Comparison of ENCODE assay signal across 14 mouse cellular contexts in the genomic region with DNA sequence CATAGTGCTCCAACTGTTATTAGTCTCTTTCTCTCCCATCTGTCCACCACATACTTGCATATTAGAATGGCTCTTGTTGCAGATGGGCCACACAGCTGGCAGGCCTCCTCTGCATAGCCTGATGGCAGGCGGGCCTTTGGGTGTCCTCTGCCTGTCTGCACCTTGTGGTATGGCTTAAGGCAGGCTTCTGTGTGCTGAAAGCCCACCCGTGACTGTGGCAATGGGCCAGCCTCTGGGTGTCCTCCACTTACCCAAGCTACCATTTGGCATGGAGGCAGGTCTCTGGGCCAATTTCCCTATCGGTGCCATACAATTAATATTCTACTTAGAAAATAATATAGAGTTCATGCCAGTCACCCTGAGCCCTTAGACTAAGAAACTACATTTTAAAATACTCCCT.
"Had no signal": no experiment of that assay in that cellular context is flagged by ENCODE, and none has a peak within 500 bp of the region (broad histone marks: within the 10 kb centered on the region; RNA-seq: fewer than 3 reads in every experiment).

No protein-coding gene starts in this region.

- DNase-seq: cerebellum, adult 18-20 months; cerebellum, adult 2 months; cerebellum, adult 8-10 months; cerebellum, adult 9-11 months; embryo, embryonic 11 days; forebrain, postnatal 0 days; gastrocnemius, adult 2 months; gastrocnemius, postnatal 10 days; gastrocnemius, postnatal 14 days; gastrocnemius, postnatal 25 days; gastrocnemius, postnatal 36 days; heart, adult 11 months; heart, adult 18-20 months; heart, adult 2 months had no signal
